Mouse (Mus musculus) erythroblast, embryonic 14.5 days (primary cell): ENCODE data around the gene Pbp2. TPM values are rescaled to one million over a fixed set of nuclear protein-coding genes. Genes with fewer than 3 reads are reported as not detected.

ENCODE experiments used
- H3K27me3 ChIP-seq: 2 replicates; pipeline ENCODE4 v1.6.1; 2012; ENCODE audit warnings: inconsistent platforms; ENCODE audit not compliant: control insufficient read depth
- H3K36me3 ChIP-seq: 2 replicates; pipeline ENCODE4 v1.6.1; 2012; ENCODE audit warnings: mild to moderate bottlenecking, inconsistent platforms; ENCODE audit not compliant: control insufficient read depth
- H3K4me1 ChIP-seq: 2 replicates; pipeline ENCODE4 v1.6.1; 2012; ENCODE audit warnings: inconsistent platforms; ENCODE audit not compliant: control insufficient read depth
- H3K4me3 ChIP-seq: replicated peaks from 2 replicates; pipeline ENCODE3; 2012; ENCODE audit warnings: moderate library complexity, mild to moderate bottlenecking, inconsistent platforms
- H3K9me3 ChIP-seq: 2 replicates; pipeline ENCODE4 v1.6.1; 2012; ENCODE audit warnings: low read length, inconsistent platforms, mixed read lengths; ENCODE audit not compliant: control insufficient read depth
- GATA1 ChIP-seq: IDR thresholded peaks from 2 replicates; pipeline ENCODE4 v1.6.1; 2012; ENCODE audit warnings: low read length, inconsistent platforms, mixed read lengths
- TAL1 ChIP-seq: IDR thresholded peaks from 3 replicates; pipeline ENCODE4 v1.6.1; 2012; ENCODE audit warnings: low read length, inconsistent platforms, mixed read lengths
- polyA plus RNA-seq: library from polyadenylated mRNA; stranded (reverse); fragments of >175 nt; gene quantifications from 2 replicates; pipeline ENCODE4 v1.2.3, GENCODE M21; 2012

Gene Pbp2
- polyA plus RNA-seq, 1 experiment = not detected

GRCm38 (mm10) chr6:135331916-135332315, 21.7 kb upstream of the Pbp2 start:
- H3K4me3 ChIP-seq = no peak overlapping the region
- no peaks in the 10 kb centered on the region for H3K27me3 ChIP-seq
- TF ChIP-seq GATA1 (no peak), TAL1 (no peak)
- H3K36me3 ChIP-seq = no peaks in the 10 kb centered on the region
- H3K4me1 ChIP-seq = no peaks in the 10 kb centered on the region
- H3K9me3 ChIP-seq = no peaks in the 10 kb centered on the region

- Histone ChIP-seq H3K36me3 (no peaks in the 10 kb centered on the region), H3K9me3 (no peaks in the 10 kb centered on the region), H3K4me3 (no peak overlapping the region), H3K4me1 (no peaks in the 10 kb centered on the region), H3K27me3 (peaks cover 22% of the 10 kb centered on the region)
- TF ChIP-seq TAL1 (no peak), GATA1 (no peak)
Observed at GRCm38 (mm10) chr6:135326847-135327246, 16.6 kb upstream of the Pbp2 start.

GRCm38 (mm10) chr6:135324686-135325300, 14.6 kb upstream of the Pbp2 start:
- no peaks in the 10 kb centered on the region for H3K4me1 ChIP-seq
- no peak overlapping the region for H3K4me3 ChIP-seq
- no peaks in the 10 kb centered on the region for H3K36me3 ChIP-seq
- no peak for TF ChIP-seq TAL1
- no peak for TF ChIP-seq GATA1
- H3K9me3 ChIP-seq = no peaks in the 10 kb centered on the region
- H3K27me3 ChIP-seq = peaks cover 22% of the 10 kb centered on the region

- H3K36me3 ChIP-seq = no peaks in the 10 kb centered on the region
- no peak overlapping the region for H3K4me3 ChIP-seq
- no peaks in the 10 kb centered on the region for H3K4me1 ChIP-seq
- no peak for TF ChIP-seq GATA1
- no peak for TF ChIP-seq TAL1
- no peaks in the 10 kb centered on the region for H3K9me3 ChIP-seq
- H3K27me3 ChIP-seq = peaks cover 22% of the 10 kb centered on the region
Observed at GRCm38 (mm10) chr6:135324111-135324510, 13.9 kb upstream of the Pbp2 start.

GRCm38 (mm10) chr6:135323311-135323982, 13.2 kb upstream of the Pbp2 start:
- no peaks in the 10 kb centered on the region for H3K9me3 ChIP-seq
- H3K4me1 ChIP-seq = no peaks in the 10 kb centered on the region
- no peak overlapping the region for H3K4me3 ChIP-seq
- H3K27me3 ChIP-seq = peaks cover 22% of the 10 kb centered on the region
- no peaks in the 10 kb centered on the region for H3K36me3 ChIP-seq
- TF ChIP-seq TAL1 (no peak), GATA1 (no peak)

GRCm38 (mm10) chr6:135322749-135323148, 12.5 kb upstream of the Pbp2 start:
- H3K4me3 ChIP-seq = no peak overlapping the region
- H3K4me1 ChIP-seq = no peaks in the 10 kb centered on the region
- H3K36me3 ChIP-seq = no peaks in the 10 kb centered on the region
- no peaks in the 10 kb centered on the region for H3K9me3 ChIP-seq
- no peak for TF ChIP-seq GATA1
- peaks cover 22% of the 10 kb centered on the region for H3K27me3 ChIP-seq

- Histone ChIP-seq H3K36me3 (no peaks in the 10 kb centered on the region), H3K9me3 (no peaks in the 10 kb centered on the region), H3K4me1 (no peaks in the 10 kb centered on the region), H3K4me3 (no peak overlapping the region), H3K27me3 (peaks cover 15% of the 10 kb centered on the region)
- TF ChIP-seq TAL1 (no peak), GATA1 (no peak)
Observed at GRCm38 (mm10) chr6:135319431-135319933, 9.3 kb upstream of the Pbp2 start.

- no peak for TF ChIP-seq TAL1
- TF ChIP-seq GATA1 = no peak
- no peak overlapping the region for H3K4me3 ChIP-seq
- H3K4me1 ChIP-seq = no peaks in the 10 kb centered on the region
- H3K36me3 ChIP-seq = no peaks in the 10 kb centered on the region
- no peaks in the 10 kb centered on the region for H3K27me3 ChIP-seq
- no peaks in the 10 kb centered on the region for H3K9me3 ChIP-seq
Observed at GRCm38 (mm10) chr6:135316141-135316540, 5.9 kb upstream of the Pbp2 start.

GRCm38 (mm10) chr6:135313981-135314380, 3.8 kb upstream of the Pbp2 start:
- no peaks in the 10 kb centered on the region for H3K4me1 ChIP-seq
- TF ChIP-seq TAL1 = no peak

More at GRCm38 (mm10) chr6:135313981-135314380, 3.8 kb upstream of the Pbp2 start:
- H3K9me3 ChIP-seq = no peaks in the 10 kb centered on the region
- H3K36me3 ChIP-seq = no peaks in the 10 kb centered on the region
- H3K4me3 ChIP-seq = no peak overlapping the region
- no peaks in the 10 kb centered on the region for H3K27me3 ChIP-seq
